Mouse (Mus musculus): ENCODE measurements around the gene Tmbim6. TPM values are rescaled to one million over a fixed set of nuclear protein-coding genes. Genes with fewer than 3 reads are reported as not detected.
A peak's percentile ranks its signal among the peaks of the same experiment; 100 is the strongest.

The Tmbim6 gene
- polyA plus RNA-seq, 1 experiment from 2014 or later: 509 TPM

- no peak for TF ChIP-seq CTCF (IDR thresholded peaks at IDR 0.05)
- CTCF ChIA-PET: interaction anchor here (0.8 to 2.7 kb wide), 11 partner anchors 8 to 64 kb away, joined by 3 to 10 read pairs (median 3); no protein-coding TSS in a partner anchor
- POLR2A ChIA-PET: interaction anchor here (0.6 to 2.6 kb wide), 8 partner anchors 8 to 317 kb away, joined by 3 to 11 read pairs (median 4); no protein-coding TSS in a partner anchor
- in situ Hi-C loops (cut with MboI; ENCODE audit: low pct_unique_long_range_greater_than_20kb): no loop called here
- ATAC-seq (peak; percentile 61), DNase-seq (ENCODE audit: low read depth, low spot score) (no peak)
- no peaks in the 10 kb centered on the region for H3K27me3 ChIP-seq
Measured at GRCm38 (mm10) chr15:99364022-99364530, 28.6 kb upstream of the Tmbim6 start.

DNA sequence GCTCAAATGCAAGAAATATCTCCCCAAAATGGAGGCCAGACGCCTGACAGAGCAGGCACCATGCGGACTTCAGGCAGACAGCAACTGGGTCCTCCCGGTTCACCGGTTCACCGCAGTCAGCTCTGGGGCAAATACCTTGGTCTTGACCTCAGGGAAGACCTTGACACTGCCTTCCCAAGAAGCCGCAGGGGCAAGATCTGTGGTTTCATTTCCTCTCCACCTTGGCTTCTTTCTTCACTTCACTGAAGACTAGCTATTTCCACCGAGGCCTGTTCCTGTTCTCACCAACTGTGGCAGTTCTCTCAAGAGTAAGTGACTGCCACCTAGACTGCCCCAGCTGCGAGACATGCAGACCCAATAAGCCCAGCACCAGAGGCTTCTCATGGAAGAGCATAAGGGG is 27.8 kb upstream of the Tmbim6 start:
- ATAC-seq: peak; percentile 61
- ChIA-PET CTCF (interaction anchor here (0.8 to 2.7 kb wide), 7 partner anchors 19 to 48 kb away, joined by 3 to 7 read pairs (median 5); no protein-coding TSS in a partner anchor), POLR2A (interaction anchor here (1.0 to 2.6 kb wide), 5 partner anchors 9 to 31 kb away, joined by 3 to 11 read pairs (median 3); no protein-coding TSS in a partner anchor)
- DNase-seq (ENCODE audit: low read depth, low spot score): peak; percentile 83
- TF ChIP-seq CTCF (IDR thresholded peaks at IDR 0.05): no peak
- H3K27me3 ChIP-seq: no peaks in the 10 kb centered on the region
- in situ Hi-C loops (cut with MboI; ENCODE audit: low pct_unique_long_range_greater_than_20kb): loop anchor here (5.0 kb wide), 1 partner anchor 33 kb away; no protein-coding TSS in a partner anchor

DNA sequence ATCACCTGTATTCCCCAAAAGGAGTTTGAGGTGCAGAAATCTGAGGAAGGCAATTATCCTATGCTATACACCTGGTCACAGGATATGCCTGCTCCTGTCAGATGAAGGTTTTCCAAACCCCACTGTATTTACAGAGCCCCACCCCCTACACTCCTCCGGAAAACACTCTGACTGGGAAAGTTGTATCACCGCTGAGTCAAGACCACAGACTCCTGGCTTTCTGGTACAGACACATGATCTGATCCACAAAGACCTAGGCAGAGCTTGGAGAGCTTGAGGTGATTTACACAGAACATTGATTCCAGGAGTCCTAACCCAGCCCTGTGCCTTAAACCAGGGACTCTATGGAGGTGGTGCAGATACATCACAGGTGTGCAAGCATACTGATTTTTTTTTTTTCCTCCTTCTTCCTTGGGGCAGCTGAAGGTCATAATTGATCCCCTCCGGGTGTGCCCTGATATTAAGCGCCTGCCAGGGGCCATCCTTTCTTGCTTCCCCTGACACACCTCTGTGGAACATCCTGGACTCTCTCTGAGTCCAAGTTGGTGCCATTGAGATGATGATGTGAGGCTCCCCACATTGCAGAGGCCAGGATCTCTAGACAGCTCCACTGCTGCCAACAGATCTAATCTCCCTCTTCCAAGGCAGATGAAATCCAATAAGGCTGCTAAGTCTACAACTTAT is 24.0 kb upstream of the Tmbim6 start:
- ATAC-seq: no peak
- DNase-seq (ENCODE audit: low read depth, low spot score): peak; percentile 44
- no peaks in the 10 kb centered on the region for H3K27me3 ChIP-seq
- ChIA-PET POLR2A (interaction anchor here (0.8 to 1.9 kb wide), 3 partner anchors 12 to 39 kb away, joined by 3 to 4 read pairs (median 4); no protein-coding TSS in a partner anchor), CTCF (interaction anchor here (0.7 to 7.8 kb wide), 4 partner anchors 26 to 56 kb away, joined by 3 to 66 read pairs (median 16); no protein-coding TSS in a partner anchor)
- TF ChIP-seq CTCF (IDR thresholded peaks at IDR 0.05): no peak
- in situ Hi-C loops (cut with MboI; ENCODE audit: low pct_unique_long_range_greater_than_20kb): loop anchor here (5.0 kb wide), 1 partner anchor 36 kb away; no protein-coding TSS in a partner anchor

- in situ Hi-C loops (cut with MboI; ENCODE audit: low pct_unique_long_range_greater_than_20kb): loop anchor here (5.0 kb wide), 1 partner anchor 37 kb away; no protein-coding TSS in a partner anchor
- no peak for TF ChIP-seq CTCF (IDR thresholded peaks at IDR 0.05)
- no peaks in the 10 kb centered on the region for H3K27me3 ChIP-seq
- ATAC-seq (no peak), DNase-seq (ENCODE audit: low read depth, low spot score) (no peak)
- POLR2A ChIA-PET: interaction anchor here (0.6 to 1.9 kb wide), 6 partner anchors 12 to 385 kb away, joined by 3 to 5 read pairs (median 4); no protein-coding TSS in a partner anchor
- CTCF ChIA-PET: interaction anchor here (0.9 to 7.8 kb wide), 4 partner anchors 11 to 57 kb away, joined by 3 to 66 read pairs (median 16); no protein-coding TSS in a partner anchor
Measured at GRCm38 (mm10) chr15:99369391-99370171, 23.1 kb upstream of the Tmbim6 start.

GRCm38 (mm10) chr15:99370259-99370691 is 22.4 kb upstream of the Tmbim6 start, which contains the start of gene Fmnl3:
Fmnl3 (minus strand) TSS chr15:99370482.
- CTCF ChIA-PET: interaction anchor here (0.9 to 7.8 kb wide), 4 partner anchors 12 to 52 kb away, joined by 3 to 66 read pairs (median 16); no protein-coding TSS in a partner anchor
- no peaks in the 10 kb centered on the region for H3K27me3 ChIP-seq
- ATAC-seq: peak; percentile 80
- in situ Hi-C loops (cut with MboI; ENCODE audit: low pct_unique_long_range_greater_than_20kb): no loop called here
- POLR2A ChIA-PET: interaction anchor here (0.9 to 1.3 kb wide), 2 partner anchors 37 to 56 kb away, joined by 3 to 5 read pairs; no protein-coding TSS in a partner anchor
- DNase-seq (ENCODE audit: low read depth, low spot score): peak; percentile 59
- peak; percentile 100 for TF ChIP-seq CTCF (IDR thresholded peaks at IDR 0.05)

DNA sequence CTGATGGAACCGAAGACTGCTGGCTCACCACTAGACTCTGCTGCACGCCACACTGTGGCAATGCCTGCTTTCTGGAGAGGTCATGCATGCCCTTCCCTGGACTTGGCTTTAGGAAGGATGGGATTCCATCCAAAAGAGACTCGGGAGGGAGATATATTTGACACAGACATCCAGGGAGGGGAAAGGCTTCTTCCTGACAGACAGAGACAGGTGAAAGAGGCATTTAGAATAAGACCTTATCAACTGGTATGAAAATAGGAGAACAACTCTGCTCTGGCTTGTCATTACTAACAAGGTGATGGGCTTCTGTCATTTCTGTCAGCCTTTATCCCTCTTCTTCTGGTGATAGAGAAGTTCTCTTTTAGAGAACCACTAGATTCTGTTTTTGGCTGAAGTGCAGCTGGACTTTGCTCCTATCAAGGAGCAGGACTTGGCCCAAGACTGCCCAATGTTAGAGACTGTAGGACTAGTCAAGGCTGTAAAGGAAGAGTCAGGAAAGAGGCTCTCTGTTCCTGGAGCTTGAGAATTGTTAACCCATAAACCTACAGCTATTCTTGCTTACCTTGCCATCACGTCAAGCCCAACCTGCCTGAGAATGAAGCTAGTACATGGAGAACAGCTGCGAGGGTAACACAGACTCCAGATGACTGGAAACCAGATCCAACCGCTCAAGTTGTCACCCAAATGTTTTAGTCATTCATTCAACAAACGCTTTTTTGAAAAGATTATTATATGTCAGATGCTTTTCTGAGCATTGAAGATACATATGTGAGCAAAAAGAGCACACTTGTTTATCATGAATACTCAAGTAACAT is 20.9 kb upstream of the Tmbim6 start:
- no peak for TF ChIP-seq CTCF (IDR thresholded peaks at IDR 0.05)
- no peaks in the 10 kb centered on the region for H3K27me3 ChIP-seq
- ATAC-seq (no peak), DNase-seq (ENCODE audit: low read depth, low spot score) (no peak)
- ChIA-PET CTCF (interaction anchor here (1.0 to 7.8 kb wide), 5 partner anchors 8 to 89 kb away, joined by 3 to 66 read pairs (median 3); no protein-coding TSS in a partner anchor), POLR2A (interaction anchor here (1.2 kb wide), 2 partner anchors 37 to 51 kb away, joined by 3 read pairs; no protein-coding TSS in a partner anchor)
- in situ Hi-C loops (cut with MboI; ENCODE audit: low pct_unique_long_range_greater_than_20kb): no loop called here

DNA sequence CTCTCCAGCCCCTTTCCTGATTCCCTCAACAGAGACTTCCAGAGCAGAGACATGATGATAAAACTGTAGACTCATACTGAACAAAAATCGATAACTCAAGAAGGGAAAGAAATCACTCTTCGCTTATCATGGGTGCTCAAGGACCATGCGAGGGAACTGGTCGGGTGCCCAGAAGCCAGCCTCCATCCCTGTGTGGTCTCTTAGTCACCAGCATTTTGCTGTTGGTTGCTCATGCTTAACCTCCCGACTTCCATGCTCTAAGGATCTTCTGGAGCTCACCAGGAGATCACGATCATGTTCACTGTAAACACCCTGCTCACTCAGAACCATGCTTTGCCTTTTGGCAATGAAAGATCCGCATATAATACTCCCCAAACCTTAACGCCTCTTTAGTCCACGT is 19.9 kb upstream of the Tmbim6 start:
- POLR2A ChIA-PET: interaction anchor here (1.2 kb wide), 1 partner anchor 52 kb away, joined by 3 read pairs; no protein-coding TSS in a partner anchor
- in situ Hi-C loops (cut with MboI; ENCODE audit: low pct_unique_long_range_greater_than_20kb): no loop called here
- CTCF ChIA-PET: interaction anchor here (1.1 to 7.8 kb wide), 6 partner anchors 9 to 58 kb away, joined by 3 to 66 read pairs (median 4); no protein-coding TSS in a partner anchor
- ATAC-seq (peak; percentile 13), DNase-seq (ENCODE audit: low read depth, low spot score) (peak; percentile 73)
- no peak for TF ChIP-seq CTCF (IDR thresholded peaks at IDR 0.05)
- H3K27me3 ChIP-seq: no peaks in the 10 kb centered on the region

DNA sequence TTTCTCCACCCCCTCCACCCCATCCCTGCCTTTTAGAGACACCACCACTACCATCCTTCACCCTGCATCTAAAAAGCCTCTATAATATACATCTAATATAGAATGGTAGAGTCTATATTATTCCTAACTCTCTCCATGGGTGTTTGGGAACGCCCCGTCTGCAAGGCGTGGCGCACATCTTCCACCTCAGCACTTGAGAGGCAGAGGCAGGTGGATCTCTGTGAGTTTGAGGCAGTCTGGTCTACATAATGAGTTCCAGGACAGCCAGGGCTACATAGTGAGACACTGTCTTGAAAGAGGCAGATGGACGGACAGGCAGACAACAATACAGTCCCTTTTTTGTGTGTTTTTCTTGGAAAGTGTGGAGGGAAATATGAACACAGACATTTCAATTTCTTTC is 17.6 kb upstream of the Tmbim6 start:
- DNase-seq (ENCODE audit: low read depth, low spot score): no peak
- CTCF ChIA-PET: no interaction called here
- in situ Hi-C loops (cut with MboI; ENCODE audit: low pct_unique_long_range_greater_than_20kb): no loop called here
- TF ChIP-seq CTCF (IDR thresholded peaks at IDR 0.05): no peak
- no peak for ATAC-seq
- H3K27me3 ChIP-seq: no peaks in the 10 kb centered on the region
- POLR2A ChIA-PET: no interaction called here

- POLR2A ChIA-PET: no interaction called here
- in situ Hi-C loops (cut with MboI; ENCODE audit: low pct_unique_long_range_greater_than_20kb): no loop called here
- H3K27me3 ChIP-seq: no peaks in the 10 kb centered on the region
- no peak for DNase-seq (ENCODE audit: low read depth, low spot score)
- CTCF ChIA-PET: interaction anchor here (1.2 to 3.3 kb wide), 2 partner anchors 12 to 59 kb away, joined by 3 to 19 read pairs; no protein-coding TSS in a partner anchor
- no peak for TF ChIP-seq CTCF (IDR thresholded peaks at IDR 0.05)
- no peak for ATAC-seq
Measured at GRCm38 (mm10) chr15:99375581-99375980, 17.1 kb upstream of the Tmbim6 start.

Measured in Patski (cell line).